Mouse (Mus musculus): ENCODE measurements around the gene Cdkn2d.

Gene Cdkn2d

DNA sequence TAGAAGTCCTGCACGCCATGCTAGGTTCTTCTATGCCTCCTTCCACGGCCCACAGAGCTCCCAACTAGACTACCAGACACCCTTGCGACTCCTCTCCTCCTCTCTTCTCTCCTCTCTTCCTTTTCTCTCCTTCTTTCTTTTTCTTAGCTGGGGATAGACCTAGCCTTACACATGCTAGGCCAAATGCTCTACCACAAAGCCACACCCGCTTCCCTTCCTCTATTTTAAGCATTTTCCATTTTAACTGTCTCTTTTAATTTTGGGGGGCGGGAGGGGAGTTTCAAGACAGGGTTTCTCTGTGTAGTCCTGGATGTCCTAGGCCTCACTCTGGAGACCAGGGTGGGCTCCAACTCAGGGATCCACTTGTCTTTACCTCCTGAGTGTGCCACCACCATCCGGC lies 27.6 kb upstream of the Cdkn2d start:
- DNase-seq (ENCODE audit: low read depth, low spot score): no peak

DNA sequence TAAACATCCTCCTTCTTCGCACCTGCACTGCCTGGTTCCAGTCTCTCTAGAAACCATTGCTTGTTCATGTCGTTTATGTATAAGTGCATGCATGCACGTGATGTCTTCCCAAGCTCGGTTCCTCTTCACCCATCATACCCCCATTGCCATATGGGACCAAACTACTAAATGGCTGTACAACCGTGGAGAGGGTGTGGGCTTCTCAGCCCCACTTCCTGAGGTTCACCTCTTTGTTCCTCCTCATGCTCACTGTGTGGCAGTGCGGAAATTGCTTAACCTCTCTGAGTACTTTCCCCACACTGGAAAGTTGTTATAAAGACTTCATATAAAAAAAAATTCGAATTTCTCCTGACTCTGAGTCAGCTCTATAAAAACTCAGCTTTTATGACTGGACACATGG lies 25.5 kb upstream of the Cdkn2d start:
- DNase-seq (ENCODE audit: low read depth, low spot score): peak; percentile 62

GRCm38 (mm10) chr9:21315421-21315820 lies 24.2 kb upstream of the Cdkn2d start:
- DNase-seq (ENCODE audit: low read depth, low spot score): no peak

DNA sequence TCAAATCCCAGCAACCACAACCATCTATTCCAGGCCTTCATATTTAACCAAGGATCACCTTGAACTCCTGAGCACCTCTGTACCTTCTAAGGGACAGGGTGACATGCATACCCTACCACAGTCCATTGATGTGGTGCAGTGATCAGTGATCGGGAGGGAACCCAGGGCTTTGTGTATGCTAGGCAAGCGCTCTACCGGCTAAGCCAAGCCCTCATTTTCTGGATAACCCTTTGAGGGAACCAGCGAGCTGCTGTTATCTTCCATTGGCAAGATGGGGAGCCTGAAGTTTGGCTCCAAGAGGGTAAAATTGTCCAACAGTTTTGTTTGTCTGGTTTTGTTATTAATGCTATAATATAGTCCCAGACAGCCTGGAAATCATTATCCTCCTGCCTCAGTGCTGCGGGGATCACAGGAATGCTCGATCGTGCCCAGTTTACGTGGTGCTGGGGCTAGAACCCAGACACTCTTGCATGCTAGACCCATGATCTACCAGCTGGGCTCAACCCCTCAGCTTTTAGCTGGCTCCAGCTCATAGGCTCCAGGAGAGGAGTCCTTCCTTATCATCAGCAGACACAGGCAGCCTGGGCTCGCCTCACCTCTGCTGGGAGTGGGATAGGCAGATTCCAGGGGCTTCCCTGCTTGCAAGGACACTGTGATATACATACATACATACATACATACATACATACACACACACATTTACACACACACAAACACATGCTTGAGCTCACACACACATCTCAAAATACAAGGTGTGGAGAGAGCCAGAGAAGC lies 23.3 kb upstream of the Cdkn2d start:
- no peak for DNase-seq (ENCODE audit: low read depth, low spot score)

DNA sequence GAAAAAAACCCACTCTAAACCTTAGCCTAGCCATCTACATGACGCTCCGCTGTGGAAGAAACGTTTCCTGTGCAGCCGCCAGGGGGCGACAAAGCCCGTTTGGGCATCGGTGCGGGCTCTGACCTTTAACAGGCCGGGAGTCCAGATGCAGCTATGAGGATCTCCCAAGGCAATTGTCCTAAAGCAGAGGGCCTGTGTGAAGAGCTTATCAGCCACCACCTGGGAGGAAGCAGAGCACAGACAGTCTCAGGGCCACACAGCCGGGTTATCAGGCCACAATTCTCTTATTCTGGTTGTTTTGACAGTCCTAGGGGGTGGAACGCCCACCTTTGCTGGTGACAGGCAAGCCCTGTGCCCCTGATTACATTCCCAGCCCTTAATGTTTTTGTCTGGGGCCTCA lies 22.2 kb upstream of the Cdkn2d start:
- DNase-seq (ENCODE audit: low read depth, low spot score): peak; percentile 90

DNA sequence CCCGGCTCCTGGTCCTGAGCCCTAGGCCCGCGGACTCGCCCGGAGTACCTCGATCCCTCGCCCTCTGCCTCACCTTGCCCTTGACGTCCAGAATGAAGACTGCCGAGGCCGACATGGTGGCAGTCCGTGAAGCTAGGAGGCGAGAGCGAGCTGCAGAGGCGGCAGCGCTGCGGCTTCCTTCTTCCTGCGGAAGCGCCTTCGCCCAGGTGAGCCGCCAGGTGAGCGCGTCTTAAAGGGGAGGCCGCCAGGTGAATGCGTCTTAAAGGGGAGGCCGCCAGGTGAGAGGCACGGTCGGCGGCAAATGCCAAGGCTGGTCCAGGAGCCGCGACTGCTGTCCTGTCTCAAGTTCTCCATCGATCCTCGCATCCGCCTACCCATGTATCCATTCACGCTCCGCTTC lies 20.9 kb upstream of the Cdkn2d start, which contains the start of gene Ap1m2:
Ap1m2 (minus strand) TSS at position 204 of the 400 bp plus-strand sequence.
- DNase-seq (ENCODE audit: low read depth, low spot score): no peak

DNA sequence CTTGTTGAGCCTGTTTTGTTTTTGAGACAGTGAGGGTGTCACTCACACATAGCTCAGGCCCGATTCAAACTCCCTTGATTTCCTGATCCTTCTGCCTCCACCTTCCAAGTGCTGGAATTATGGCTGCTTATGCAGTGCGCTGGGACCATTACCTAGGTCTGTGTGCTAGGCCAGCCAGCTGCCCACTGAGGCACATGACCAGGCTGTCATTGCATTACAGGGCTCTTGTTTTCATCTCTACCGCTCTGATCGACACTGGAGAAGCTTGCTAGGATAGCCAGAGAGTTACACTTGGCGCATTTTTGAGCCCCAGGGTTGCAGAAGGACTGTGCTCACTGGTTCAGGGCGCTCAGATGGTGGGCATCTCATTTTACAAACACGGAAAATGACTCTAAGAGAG lies 20.5 kb upstream of the Cdkn2d start:
- DNase-seq (ENCODE audit: low read depth, low spot score): no peak

GRCm38 (mm10) chr9:21309150-21309741 lies 18.0 kb upstream of the Cdkn2d start:
- peak; percentile 89 for DNase-seq (ENCODE audit: low read depth, low spot score)

- no peak for DNase-seq (ENCODE audit: low read depth, low spot score)
Observed at GRCm38 (mm10) chr9:21305065-21305464, 13.9 kb upstream of the Cdkn2d start.

GRCm38 (mm10) chr9:21299014-21299413 lies 7.8 kb upstream of the Cdkn2d start:
- DNase-seq (ENCODE audit: low read depth, low spot score): no peak

DNA sequence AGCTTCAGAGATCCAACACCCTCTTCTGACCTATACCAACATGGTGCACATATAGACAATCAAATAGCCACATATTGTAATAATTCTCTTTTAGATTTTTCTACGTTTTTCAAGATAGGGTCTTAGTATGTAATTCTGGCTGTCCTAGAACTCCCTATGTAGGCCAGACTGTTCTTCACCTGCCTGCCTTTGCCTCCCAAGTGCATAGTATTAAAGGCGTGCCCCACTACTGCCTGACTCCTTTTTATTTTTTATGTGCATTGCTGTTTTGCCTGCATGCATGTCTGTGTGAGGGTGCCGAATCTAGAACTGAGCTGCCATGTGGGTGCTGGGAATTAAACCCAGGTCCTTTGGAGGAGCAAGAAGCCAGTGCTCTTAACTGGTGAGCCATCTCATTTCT lies 1.1 kb upstream of the Cdkn2d start:
- DNase-seq (ENCODE audit: low read depth, low spot score): no peak

DNA sequence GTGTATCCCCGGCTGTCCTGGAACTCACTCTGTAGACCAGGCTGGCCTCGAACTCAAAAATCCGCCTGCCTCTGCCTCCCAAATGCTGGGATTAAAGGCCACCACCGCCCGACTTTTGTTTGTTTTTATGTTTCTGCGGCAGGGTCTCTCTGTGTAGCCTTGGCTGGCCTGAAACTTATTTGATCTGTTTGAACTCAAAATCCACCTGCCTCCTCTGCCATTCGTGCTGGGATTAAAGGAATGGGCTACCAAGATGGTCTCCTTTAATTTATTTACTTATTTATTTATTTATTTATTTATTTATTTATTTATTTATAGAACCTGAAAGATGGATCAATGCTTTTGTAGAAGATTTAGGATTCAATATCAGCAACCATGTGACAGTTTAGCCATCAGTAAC lies 661 bp upstream of the Cdkn2d start:
- peak; percentile 25 for DNase-seq (ENCODE audit: low read depth, low spot score)

GRCm38 (mm10) chr9:21290589-21290988 lies 618 bp downstream of the Cdkn2d start:
- no peak for DNase-seq (ENCODE audit: low read depth, low spot score)

DNA sequence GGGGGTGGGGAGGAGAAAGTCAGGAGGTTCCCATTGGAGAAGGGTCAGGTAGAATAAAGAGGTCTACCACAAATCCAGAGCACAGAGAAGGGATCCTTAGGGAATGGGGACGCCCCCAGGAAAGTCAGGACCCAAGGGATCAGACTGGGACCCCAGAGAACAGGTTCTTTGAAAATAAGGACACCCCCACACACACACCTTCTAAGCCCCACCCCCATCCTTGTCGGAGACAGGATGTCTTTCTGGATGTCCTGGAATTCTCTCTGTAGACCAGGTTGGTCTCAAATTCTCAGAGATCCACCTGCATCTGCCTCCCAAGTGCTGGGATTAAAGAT lies 1.9 kb downstream of the Cdkn2d start:
- no peak for DNase-seq (ENCODE audit: low read depth, low spot score)

DNA sequence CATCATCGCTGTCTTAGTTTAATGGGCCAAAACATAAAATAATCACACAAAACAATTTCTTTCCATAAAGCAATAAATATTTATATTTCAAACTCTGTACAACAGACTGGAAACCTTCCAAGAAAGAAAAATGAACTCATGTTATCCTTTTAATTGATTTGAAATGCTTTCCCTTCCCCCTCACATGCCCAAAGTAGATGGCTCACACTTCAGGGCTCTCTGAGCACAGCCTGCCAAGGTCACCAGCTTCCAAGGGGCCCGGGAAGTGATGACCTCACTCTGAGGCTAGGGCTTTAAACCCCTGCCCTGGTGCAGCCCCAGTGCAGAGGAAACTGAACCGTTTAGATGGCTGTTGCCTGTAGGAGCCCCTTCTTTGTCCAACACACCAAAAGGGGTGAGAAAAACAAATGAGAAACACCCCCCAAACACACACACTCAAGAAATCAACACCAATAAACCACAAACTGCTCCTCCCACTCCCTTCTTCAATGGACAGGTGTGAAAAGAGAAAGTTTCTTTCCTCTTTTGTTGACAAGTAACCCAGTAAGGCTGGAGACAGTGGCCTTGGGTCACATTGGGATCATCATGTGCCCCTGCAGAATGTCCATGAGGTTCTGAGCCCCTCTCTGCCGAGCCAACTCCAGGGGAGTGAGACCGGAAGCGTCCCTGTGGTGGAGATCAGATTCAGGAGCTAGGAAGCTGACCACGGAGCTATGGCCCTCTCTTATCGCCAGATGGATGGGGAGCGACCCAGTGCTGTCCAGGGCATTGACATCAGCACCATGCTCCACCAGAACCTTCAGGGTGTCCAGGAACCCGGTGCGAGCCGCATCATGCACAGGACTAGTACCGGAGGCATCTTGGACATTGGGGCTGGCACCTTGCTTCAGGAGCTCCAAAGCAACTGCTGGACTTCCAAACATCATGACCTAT lies 2.5 kb downstream of the Cdkn2d start:
- peak; percentile 66 for DNase-seq (ENCODE audit: low read depth, low spot score)

DNA sequence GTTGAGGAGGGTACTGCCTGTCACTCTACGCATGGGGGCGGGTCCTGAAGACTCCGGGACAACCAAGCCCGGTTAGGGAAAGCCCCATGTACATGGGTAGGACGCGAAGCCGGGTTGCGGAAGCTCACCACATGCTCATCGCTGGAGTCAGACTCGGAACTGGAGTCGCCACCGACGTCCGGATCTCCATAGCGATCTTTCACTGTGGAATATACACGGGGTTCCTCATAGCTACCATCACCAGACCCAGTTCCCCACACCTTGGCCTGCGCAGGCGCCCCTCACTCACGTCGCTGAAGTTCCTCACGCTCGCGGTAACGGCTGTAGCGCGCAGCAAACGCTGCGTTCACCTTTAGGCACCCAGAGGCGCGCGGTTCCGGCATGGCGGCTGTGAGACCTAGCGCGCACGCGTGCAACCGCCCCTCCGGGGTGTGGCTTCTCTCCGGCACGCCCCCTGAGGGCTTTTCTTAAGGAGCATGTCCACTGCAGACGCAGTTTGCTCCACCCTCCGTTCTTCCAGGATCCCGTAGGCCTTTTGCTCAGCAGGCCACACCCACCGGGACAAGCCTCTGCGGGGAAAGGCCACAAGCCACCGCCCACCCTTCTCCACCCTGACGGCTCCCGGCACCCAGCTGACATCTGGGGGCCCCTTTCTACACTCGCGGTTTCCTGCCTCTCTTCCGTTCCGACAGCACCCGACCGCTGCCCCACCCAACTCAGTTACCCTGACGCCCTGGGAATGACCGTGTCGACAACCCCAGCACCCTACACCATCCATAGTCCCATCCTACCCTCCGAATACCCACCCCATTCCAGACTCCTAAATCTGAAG lies 3.4 kb downstream of the Cdkn2d start, which contains the start of gene Kri1:
Kri1 (minus strand) TSS at position 399 of the 832 bp plus-strand sequence.
- peak; percentile 96 for DNase-seq (ENCODE audit: low read depth, low spot score)

DNA sequence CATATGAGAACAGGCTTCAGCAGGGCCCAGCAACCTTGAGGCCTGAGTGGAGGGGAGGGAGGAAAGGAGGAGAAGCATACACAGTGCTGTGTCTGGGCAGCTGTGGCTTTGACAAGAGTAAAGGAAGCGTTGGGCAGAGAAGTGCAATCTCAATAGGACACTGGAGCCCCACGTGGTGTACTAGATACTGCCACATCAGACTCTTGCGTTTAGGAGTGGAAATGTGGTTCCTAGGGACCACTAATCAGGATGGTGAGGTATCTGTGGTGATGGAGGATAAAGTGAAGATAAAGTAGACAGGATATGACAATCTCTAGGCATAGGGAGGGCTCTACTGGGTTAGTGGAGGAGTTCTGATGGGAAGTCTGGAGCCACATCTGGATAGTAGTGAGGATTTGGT lies 4.5 kb downstream of the Cdkn2d start:
- peak; percentile 49 for DNase-seq (ENCODE audit: low read depth, low spot score)

DNA sequence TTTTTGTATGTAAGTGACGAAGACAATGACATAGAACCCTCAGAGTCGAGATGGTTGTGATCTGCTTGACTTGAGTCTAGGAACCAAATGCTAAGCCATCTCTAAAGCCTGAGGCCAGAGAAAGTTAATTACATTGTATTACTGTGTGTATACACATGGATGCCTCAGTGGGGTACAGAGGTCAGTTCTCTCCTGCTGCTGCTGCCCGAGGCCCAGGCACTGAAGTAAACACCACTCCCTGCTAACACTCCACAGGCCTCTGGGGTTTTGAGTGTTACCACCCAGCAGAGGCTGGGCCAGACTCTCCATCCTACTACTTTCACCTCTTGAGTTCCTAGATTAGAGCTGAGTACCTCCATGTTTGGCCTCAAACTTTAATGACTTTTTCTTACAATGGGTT lies 7.2 kb downstream of the Cdkn2d start:
- no peak for DNase-seq (ENCODE audit: low read depth, low spot score)

DNA sequence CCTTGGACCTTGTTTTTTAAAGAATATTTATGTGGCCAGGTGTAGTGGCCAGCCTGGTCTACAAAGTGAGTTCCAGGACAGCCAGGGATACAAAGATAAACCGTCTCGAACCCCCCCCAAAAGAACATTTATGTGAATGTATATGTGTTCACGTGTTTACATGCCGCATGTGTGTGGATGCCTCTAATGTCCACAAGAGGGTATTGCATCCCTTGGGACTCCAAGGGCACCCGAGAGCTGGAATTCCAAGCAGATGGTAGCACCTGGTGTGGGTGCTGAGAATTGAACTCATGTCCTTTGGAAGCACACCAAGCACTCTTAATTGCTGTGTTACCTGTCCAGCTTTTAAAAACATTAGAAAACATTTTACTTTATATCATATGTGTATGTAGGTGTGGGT lies 7.6 kb downstream of the Cdkn2d start:
- DNase-seq (ENCODE audit: low read depth, low spot score): no peak

GRCm38 (mm10) chr9:21277776-21278175 lies 13.4 kb downstream of the Cdkn2d start:
- DNase-seq (ENCODE audit: low read depth, low spot score): no peak

DNA sequence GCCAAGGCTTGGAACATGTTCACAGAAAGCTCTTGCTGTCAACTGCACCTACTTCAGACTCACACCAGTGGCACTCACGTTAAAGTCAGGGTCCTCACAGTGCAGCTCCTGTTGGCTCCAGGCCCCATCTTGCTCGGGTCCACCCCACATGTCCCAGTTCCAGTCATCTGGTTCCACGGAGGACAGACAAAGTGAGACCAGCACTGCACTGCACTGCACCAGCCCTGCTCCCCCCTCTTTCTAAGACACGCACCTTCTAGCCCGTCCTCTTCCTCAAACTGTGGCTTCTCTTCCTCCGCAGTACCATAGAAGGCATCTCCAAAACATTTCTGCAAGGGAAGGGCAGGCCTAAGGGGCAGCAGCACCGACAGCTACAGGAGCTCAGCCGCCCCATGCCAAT lies 14.9 kb downstream of the Cdkn2d start:
- DNase-seq (ENCODE audit: low read depth, low spot score): no peak

All from CD4-positive, CD25-positive, alpha-beta regulatory T cell, adult 2 months (primary cell).